In the genomic region with DNA sequence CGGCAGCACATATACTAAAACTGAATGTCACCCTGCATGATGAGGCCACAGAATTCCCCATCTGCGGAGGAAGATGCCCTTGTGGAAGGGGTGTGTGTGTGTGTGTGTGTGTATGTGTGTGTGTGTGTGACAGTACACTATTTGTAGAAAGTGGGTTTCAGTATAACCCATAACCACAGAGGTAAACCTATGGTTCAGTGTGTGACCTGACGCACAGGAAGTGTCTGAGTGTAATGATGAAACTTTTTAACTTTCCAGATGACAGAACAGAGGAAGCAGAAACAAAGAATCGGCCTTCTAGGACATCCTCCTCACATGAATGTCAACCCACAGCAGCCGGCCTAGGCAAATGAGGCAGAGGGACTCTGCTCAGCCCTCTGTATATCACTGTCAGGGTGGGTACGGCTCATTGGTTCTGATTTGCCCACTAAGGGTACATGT, we compare ENCODE assay signal across 18 mouse cellular contexts.
DNase-seq lines count a peak whose midpoint lies in the region; ATAC-seq lines count a peak whose summit lies in the region.
"Had no signal": no experiment of that assay in that cellular context is flagged by ENCODE, and none has a peak within 500 bp of the region (broad histone marks: within the 10 kb centered on the region; RNA-seq: fewer than 3 reads in every experiment).

No protein-coding gene starts in this region.

- ATAC-seq in hindbrain, embryonic 13.5 days (ENCODE audit: low FRiP score) = no peak
- ATAC-seq: intestine, embryonic 15.5 days had no signal

- no peak overlapping the region for H3K4me3 ChIP-seq in hindbrain, embryonic 13.5 days
- H3K4me3 ChIP-seq: embryonic facial prominence, embryonic 12.5 days; heart, adult 2 months; intestine, embryonic 15.5 days; limb, embryonic 10.5 days; liver, embryonic 15.5 days; midbrain, embryonic 12.5 days; neural tube, embryonic 12.5 days had no signal

- peak; percentile 44 for DNase-seq in lung, postnatal 36 days
- no peak for DNase-seq in lung, postnatal 14 days
- peak; percentile 48 to 55 for DNase-seq in CD8-positive naive resting alpha-beta T cell, adult 2 months (ENCODE audit: low read depth in 2 of 2, low spot score in 2 of 2)
- peak; percentile 92 for DNase-seq in induced T-regulatory cell, adult 2 months (ENCODE audit: low read depth)
- DNase-seq in spleen, postnatal 36 days (ENCODE audit: low spot score in 2 of 2) = peak; percentile 84 to 85
- DNase-seq in cerebellum, adult 11 months = no peak
- DNase-seq: adrenal gland, postnatal 25 days; cerebellum, postnatal 36 days; heart, adult 2 months had no signal

- H3K9ac ChIP-seq in hindbrain, embryonic 13.5 days = no peak overlapping the region
- H3K9ac ChIP-seq: embryonic facial prominence, embryonic 12.5 days; intestine, embryonic 15.5 days; liver, embryonic 15.5 days; midbrain, embryonic 12.5 days; neural tube, embryonic 12.5 days had no signal

- WGBS in hindbrain, embryonic 13.5 days = 75% methylated on average over 6 of the region's 6 CpGs

- H3K4me1 ChIP-seq in hindbrain, embryonic 13.5 days (replicated peaks) = no peaks in the 10 kb centered on the region
- H3K4me1 ChIP-seq: embryonic facial prominence, embryonic 12.5 days; intestine, embryonic 15.5 days; limb, embryonic 10.5 days; liver, embryonic 15.5 days; midbrain, embryonic 12.5 days; neural tube, embryonic 12.5 days had no signal

- no peaks in the 10 kb centered on the region for H3K36me3 ChIP-seq in hindbrain, embryonic 13.5 days
- H3K36me3 ChIP-seq: embryonic facial prominence, embryonic 12.5 days; intestine, embryonic 15.5 days; liver, embryonic 15.5 days; midbrain, embryonic 12.5 days; neural tube, embryonic 12.5 days had no signal

- no peaks in the 10 kb centered on the region for H3K9me3 ChIP-seq in hindbrain, embryonic 13.5 days
- H3K9me3 ChIP-seq: embryonic facial prominence, embryonic 12.5 days; G1E; intestine, embryonic 15.5 days; limb, embryonic 10.5 days; liver, embryonic 15.5 days; midbrain, embryonic 12.5 days; neural tube, embryonic 12.5 days had no signal

- no peak overlapping the region for H3K4me2 ChIP-seq in hindbrain, embryonic 13.5 days
- H3K4me2 ChIP-seq: embryonic facial prominence, embryonic 12.5 days; intestine, embryonic 15.5 days; liver, embryonic 15.5 days; midbrain, embryonic 12.5 days; neural tube, embryonic 12.5 days had no signal

- H3K27me3 ChIP-seq in hindbrain, embryonic 13.5 days = no peaks in the 10 kb centered on the region
- H3K27me3 ChIP-seq: embryonic facial prominence, embryonic 12.5 days; intestine, embryonic 15.5 days; liver, embryonic 15.5 days; midbrain, embryonic 12.5 days; neural tube, embryonic 12.5 days had no signal

- no peak overlapping the region for H3K27ac ChIP-seq in hindbrain, embryonic 13.5 days
- H3K27ac ChIP-seq: embryonic facial prominence, embryonic 12.5 days; heart, adult 2 months; intestine, embryonic 15.5 days; kidney, postnatal 0 days; limb, embryonic 10.5 days; liver, embryonic 15.5 days; midbrain, embryonic 12.5 days; neural tube, embryonic 12.5 days had no signal

Comparison
In these comparisons a context has a peak if more than half of its experiments do, and no peak if none do; other contexts are left out.
1. DNase-seq: peak in lung, postnatal 36 days (single experiment), CD8-positive naive resting alpha-beta T cell, adult 2 months (2 of 2), induced T-regulatory cell, adult 2 months (single experiment) and spleen, postnatal 36 days (2 of 2); none in lung, postnatal 14 days (single experiment) and cerebellum, adult 11 months (single experiment).